Mouse (Mus musculus) heart, embryonic 11.5 days (tissue): ENCODE measurements around the gene Ltc4s. TPM values are rescaled to one million over a fixed set of nuclear protein-coding genes. Genes with fewer than 3 reads are reported as not detected.
A peak's percentile ranks its signal among the peaks of the same experiment; 100 is the strongest.

Experiments used
- ATAC-seq: fragments of 200-750 bp; cut with Nextera tagmentation; replicated peaks from 2 replicates; pipeline ENCODE4 v1.8.0; 2017; ENCODE audit warnings: moderate library complexity; ENCODE audit not compliant: insufficient number of reproducible peaks, low FRiP score, low TSS enrichment
- H3K27ac ChIP-seq: fragments of 300-500 bp; sonication (generic); 2 replicates; pipeline ENCODE4 v1.5.1; 2014; ENCODE audit warnings: mild to moderate bottlenecking, low read depth, low read length
- H3K27me3 ChIP-seq: fragments of 300-500 bp; sonication (generic); 2 replicates; pipeline ENCODE4 v1.6.1; 2014; ENCODE audit warnings: mild to moderate bottlenecking, low read length, mixed read lengths; ENCODE audit not compliant: control insufficient read depth, insufficient read depth
- H3K36me3 ChIP-seq: fragments of 300-500 bp; sonication (generic); 2 replicates; pipeline ENCODE4 v1.6.1; 2014; ENCODE audit warnings: mild to moderate bottlenecking, low read length, moderate library complexity, mixed read lengths; ENCODE audit not compliant: control insufficient read depth, insufficient read depth
- H3K4me1 ChIP-seq: fragments of 300-500 bp; sonication (generic); 2 replicates; pipeline ENCODE4 v1.6.1; 2014; ENCODE audit warnings: low read length; ENCODE audit not compliant: control insufficient read depth, insufficient read depth
- H3K4me2 ChIP-seq: fragments of 300-500 bp; sonication (generic); 2 replicates; pipeline ENCODE4 v1.6.1; 2014; ENCODE audit warnings: mild to moderate bottlenecking, moderate library complexity
- H3K4me3 ChIP-seq: fragments of 300-500 bp; sonication (generic); 2 replicates; pipeline ENCODE4 v1.5.1; 2014; ENCODE audit warnings: low read depth, low read length
- H3K9ac ChIP-seq: fragments of 300-500 bp; sonication (generic); 2 replicates; pipeline ENCODE4 v1.6.1; 2014; ENCODE audit warnings: mild to moderate bottlenecking, low read depth, low read length, moderate library complexity
- H3K9me3 ChIP-seq: fragments of 300-500 bp; sonication (generic); replicated peaks from 2 replicates; pipeline ENCODE4 v1.6.1; 2016; ENCODE audit warnings: low read length; ENCODE audit not compliant: control insufficient read depth
- WGBS: fragments of 180-500 bp; shearing (Covaris S2); extraction: QIAGEN DNeasy Blood & Tissue Kit; methylation state at CpG from one replicate; pipeline ENCODE4 v1.1.7; 2014; ENCODE audit not compliant: insufficient replicate concordance; 5-methylcytosine and 5-hydroxymethylcytosine counted together
- polyA plus RNA-seq: library from polyadenylated mRNA; unstranded; fragments of >200 nt; fragmentation: Nextera tagmentation; extraction: Ambion mirVana; gene quantifications from 2 replicates; pipeline ENCODE4 v1.2.1, GENCODE M21; 2014

Gene Ltc4s
- polyA plus RNA-seq, 1 experiment from 2014 or later, result 0.74 TPM

DNA sequence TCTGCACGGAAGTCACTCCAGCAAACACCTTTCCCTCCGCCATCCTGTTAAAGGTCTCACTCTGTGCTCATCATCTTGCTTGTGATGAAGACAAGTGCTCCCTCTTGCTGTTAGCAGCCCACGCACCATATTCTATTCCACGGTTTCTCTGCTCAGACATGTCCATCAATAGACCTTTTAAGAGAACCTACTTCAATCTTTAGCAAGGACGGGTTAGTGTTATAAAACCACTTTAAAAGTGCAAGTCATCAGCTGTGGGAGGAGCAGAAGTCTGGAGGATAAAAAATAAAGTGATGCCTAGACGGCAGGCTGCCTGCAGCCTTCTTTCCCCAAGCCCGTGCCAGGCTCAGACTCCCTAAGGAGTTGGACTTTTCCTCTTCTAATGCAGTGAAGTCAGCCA lies 18.2 kb upstream of the Ltc4s start:
- Histone ChIP-seq H3K9ac (no peak overlapping the region), H3K4me1 (peaks cover 11% of the 10 kb centered on the region), H3K27ac (no peak overlapping the region), H3K36me3 (peaks cover 29% of the 10 kb centered on the region), H3K4me2 (no peak overlapping the region), H3K9me3 (no peaks in the 10 kb centered on the region), H3K27me3 (no peaks in the 10 kb centered on the region), H3K4me3 (no peak overlapping the region)
- ATAC-seq, result no peak
- 83% methylated on average over 7 of the region's 7 CpGs for WGBS

DNA sequence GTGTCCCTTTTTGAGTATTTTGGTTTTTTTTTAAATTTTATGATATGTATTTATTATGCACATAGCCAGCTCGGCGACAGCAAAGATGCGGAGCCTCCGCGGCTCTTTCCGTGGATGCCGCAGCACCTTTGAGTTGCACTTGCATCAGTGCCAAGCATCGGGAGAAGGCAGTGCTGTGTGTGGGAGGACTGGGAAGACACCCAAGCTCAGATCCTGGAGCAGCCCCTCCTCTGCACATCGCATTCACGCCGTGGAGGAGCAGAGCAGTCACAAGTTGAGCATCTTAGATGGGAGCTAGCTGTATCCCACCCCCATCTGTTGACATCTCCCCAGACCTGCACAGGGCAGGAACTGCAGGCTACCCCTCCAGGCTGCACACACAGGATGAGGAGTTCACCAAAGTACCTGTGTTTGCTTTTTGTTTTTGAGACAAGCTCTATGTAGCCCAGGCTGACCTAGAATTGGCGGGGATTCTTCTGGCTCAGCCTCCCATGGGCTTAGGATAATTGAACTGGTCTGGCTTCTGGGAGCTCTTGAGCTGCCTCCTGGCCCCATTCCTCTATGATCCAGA lies 15.7 kb upstream of the Ltc4s start:
- Histone ChIP-seq H3K27me3 (no peaks in the 10 kb centered on the region), H3K27ac (no peak overlapping the region), H3K36me3 (peaks cover 15% of the 10 kb centered on the region), H3K9me3 (no peaks in the 10 kb centered on the region), H3K4me3 (no peak overlapping the region), H3K4me1 (peaks cover 11% of the 10 kb centered on the region), H3K4me2 (no peak overlapping the region), H3K9ac (no peak overlapping the region)
- WGBS, result 81% methylated on average over 12 of the region's 12 CpGs
- ATAC-seq, result no peak

DNA sequence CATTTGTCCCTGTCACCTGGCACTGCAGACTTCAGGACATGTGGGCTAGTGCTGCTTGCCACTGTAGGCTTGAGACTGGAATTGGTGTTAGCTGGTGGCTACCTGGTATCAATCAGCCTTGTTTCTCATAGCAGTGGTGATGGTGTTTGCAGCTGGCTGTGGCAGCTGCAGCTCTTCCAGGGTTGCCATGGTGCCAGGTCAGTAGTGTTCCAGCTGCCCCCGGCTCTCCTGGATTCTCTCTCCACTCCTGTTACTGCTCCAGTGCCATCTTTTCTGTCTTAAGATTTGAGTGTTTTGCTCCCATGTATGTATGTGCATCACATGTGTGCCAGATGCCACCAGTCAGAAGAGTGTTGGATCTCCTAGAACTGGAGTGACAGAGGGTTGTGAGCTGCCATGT lies 15.0 kb upstream of the Ltc4s start:
- ATAC-seq, result no peak
- Histone ChIP-seq H3K4me1 (peaks cover 11% of the 10 kb centered on the region), H3K27ac (no peak overlapping the region), H3K36me3 (peaks cover 10% of the 10 kb centered on the region), H3K4me2 (no peak overlapping the region), H3K4me3 (no peak overlapping the region), H3K9me3 (no peaks in the 10 kb centered on the region), H3K27me3 (no peaks in the 10 kb centered on the region), H3K9ac (no peak overlapping the region)
- WGBS, result 71% methylated on average over 1 of the region's 1 CpGs

DNA sequence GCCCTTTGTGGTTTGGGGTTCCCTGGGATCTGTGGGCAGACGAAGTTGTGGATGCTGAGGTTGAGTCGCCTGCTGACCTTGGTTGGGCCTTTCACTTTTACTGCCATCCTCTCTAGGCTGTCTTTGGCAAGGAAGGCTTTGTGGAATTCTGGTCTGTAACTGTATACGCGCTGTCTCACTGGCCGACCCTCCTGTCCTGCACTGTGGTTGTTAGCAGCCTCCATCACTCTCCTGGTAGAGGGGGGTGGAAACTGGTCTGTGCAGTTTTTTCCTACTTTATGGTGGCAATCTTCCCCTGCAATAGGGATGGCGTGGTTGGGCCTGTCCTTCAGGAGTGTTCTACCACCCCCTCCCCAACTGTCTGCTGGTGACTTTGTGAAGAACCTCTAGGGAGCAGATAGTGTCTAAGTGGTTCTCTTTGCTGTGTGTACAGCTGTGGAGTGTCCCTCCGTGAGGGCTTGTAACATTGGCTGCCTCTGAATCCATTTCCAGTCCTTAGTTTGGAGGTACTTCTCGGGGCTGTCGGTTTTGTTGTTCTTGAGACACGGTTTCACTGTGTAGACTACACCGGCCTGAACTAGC lies 14.4 kb upstream of the Ltc4s start:
- ATAC-seq, result no peak
- Histone ChIP-seq H3K4me3 (no peak overlapping the region), H3K4me1 (peaks cover 11% of the 10 kb centered on the region), H3K36me3 (peaks cover 5% of the 10 kb centered on the region), H3K27ac (0 out of 2 replicates have a peak overlapping the region, but pooled peaks have one; percentile 22), H3K9me3 (no peaks in the 10 kb centered on the region), H3K27me3 (no peaks in the 10 kb centered on the region), H3K4me2 (no peak overlapping the region), H3K9ac (no peak overlapping the region)
- 54% methylated on average over 11 of the region's 11 CpGs for WGBS

DNA sequence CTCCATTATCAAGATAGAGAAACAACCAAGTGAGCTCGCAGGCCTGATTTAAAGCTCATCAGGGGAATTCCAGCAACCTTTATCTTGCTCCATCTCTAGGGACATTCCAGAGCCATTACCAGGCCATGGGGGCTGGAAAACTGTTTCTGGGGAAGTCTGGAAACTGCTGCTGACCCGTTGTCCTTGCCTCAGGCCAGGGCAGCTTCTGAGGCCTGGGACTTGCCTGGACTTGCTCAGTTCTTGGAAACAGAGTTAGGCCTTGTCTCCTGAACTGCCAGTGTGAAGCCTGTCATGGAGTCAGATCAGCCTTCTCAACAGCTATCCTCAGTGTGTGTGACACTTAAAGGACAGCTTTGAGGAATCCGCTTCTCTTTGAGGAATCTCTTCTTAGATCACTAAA lies 13.8 kb upstream of the Ltc4s start:
- no peak for ATAC-seq
- H3K27ac ChIP-seq, result 0 out of 2 replicates have a peak overlapping the region, but pooled peaks have one; percentile 22
- H3K4me1 ChIP-seq, result peaks cover 11% of the 10 kb centered on the region
- peaks cover 4% of the 10 kb centered on the region for H3K36me3 ChIP-seq
- H3K4me2 ChIP-seq, result no peak overlapping the region
- no peak overlapping the region for H3K4me3 ChIP-seq
- H3K27me3 ChIP-seq, result no peaks in the 10 kb centered on the region
- no peaks in the 10 kb centered on the region for H3K9me3 ChIP-seq
- WGBS, result 35% methylated on average over 3 of the region's 3 CpGs
- 0 out of 2 replicates have a peak overlapping the region, but pooled peaks have one; percentile 6 for H3K9ac ChIP-seq

DNA sequence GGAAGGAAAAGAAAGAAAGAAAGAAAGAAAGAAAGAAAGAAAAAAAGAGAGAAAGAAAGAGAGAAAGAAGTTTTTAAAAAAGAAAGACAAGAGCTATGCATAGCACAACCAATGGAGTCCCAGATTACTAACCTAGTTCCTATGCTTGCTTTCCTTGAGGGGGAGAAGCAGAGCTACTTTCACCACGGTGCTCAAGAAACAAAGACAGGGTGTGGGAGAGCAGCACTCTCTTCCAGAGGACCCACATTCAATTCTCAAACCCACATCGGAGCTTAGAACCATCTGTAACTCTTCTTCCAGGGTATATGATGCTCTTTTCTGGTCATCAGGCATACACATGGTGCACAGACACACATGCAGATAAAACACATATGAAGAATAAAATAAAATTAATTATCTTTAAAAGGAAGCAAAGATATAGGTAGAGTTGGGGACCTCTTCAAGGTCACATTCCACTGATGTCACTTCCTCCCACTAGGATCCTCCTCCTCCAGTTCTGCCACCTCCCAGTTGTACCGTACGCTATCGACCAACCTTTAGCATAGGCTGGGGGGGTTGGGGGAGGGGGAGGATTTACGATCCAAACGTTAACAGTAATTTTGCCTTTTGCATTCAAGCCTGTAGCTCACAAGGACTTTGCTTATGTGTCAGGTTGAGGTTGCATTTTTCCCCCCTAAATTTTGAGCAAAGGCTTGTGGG lies 10.2 kb upstream of the Ltc4s start:
- 79% methylated on average over 7 of the region's 7 CpGs for WGBS

DNA sequence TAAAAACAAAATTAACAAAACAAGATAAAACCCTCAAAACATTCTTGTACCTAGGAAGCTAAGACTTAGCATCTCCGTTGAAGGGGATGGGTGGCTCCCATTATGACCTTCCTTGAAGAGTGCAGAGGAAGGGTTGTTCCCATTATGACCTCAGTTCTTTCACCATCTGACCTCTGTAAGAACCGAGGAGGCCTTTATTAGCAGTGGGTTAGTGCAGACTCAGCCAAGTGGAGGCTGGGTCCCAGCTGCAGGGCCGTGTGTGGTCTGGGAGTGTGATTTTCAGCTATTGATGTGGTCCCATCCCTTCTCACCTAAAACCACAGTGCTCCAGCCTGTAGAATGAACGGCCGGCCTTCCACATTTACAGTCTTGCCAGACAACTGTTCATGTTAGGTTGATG lies 6.9 kb upstream of the Ltc4s start:
- Histone ChIP-seq H3K4me1 (no peaks in the 10 kb centered on the region), H3K9me3 (no peaks in the 10 kb centered on the region), H3K4me2 (no peak overlapping the region), H3K36me3 (no peaks in the 10 kb centered on the region), H3K27me3 (no peaks in the 10 kb centered on the region), H3K9ac (no peak overlapping the region), H3K27ac (no peak overlapping the region), H3K4me3 (no peak overlapping the region)
- no peak for ATAC-seq
- WGBS, result 69% methylated on average over 5 of the region's 5 CpGs

More for the DNA sequence above, 10.2 kb upstream of the Ltc4s start:
- no peak overlapping the region for H3K4me3 ChIP-seq
- no peaks in the 10 kb centered on the region for H3K27me3 ChIP-seq
- no peak overlapping the region for H3K4me2 ChIP-seq
- H3K27ac ChIP-seq, result no peak overlapping the region
- no peaks in the 10 kb centered on the region for H3K9me3 ChIP-seq
- H3K36me3 ChIP-seq, result no peaks in the 10 kb centered on the region
- no peak for ATAC-seq
- peaks cover 11% of the 10 kb centered on the region for H3K4me1 ChIP-seq
- H3K9ac ChIP-seq, result no peak overlapping the region

DNA sequence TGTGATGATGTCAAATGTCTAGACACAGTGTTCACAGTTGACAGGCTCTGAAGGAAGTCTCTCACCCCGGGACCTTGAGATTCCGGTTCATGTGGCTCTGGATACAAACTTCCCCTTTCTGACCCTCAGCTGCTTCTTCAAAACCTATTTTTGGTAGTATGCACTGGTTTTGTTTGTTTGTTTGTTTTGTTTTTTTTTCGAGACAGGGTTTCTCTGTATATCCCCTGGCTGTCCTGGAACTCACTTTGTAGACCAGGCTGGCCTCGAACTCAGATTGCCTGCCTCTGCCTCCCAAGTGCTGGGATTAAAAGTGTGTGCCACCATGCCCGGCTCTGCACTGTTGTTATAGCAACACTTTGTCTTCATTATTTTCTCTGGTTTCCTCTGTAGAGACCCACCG lies 5.5 kb upstream of the Ltc4s start:
- Histone ChIP-seq H3K36me3 (no peaks in the 10 kb centered on the region), H3K9ac (no peak overlapping the region), H3K4me1 (no peaks in the 10 kb centered on the region), H3K27me3 (0 out of 2 replicates have a peak, but pooled peaks cover 3% of the 10 kb centered on the region), H3K4me3 (no peak overlapping the region), H3K4me2 (no peak overlapping the region), H3K27ac (no peak overlapping the region), H3K9me3 (no peaks in the 10 kb centered on the region)
- ATAC-seq, result no peak
- 75% methylated on average over 6 of the region's 6 CpGs for WGBS
